Mouse (Mus musculus): Measurements from ENCODE around the gene Fam57b. TPM values are rescaled to one million over a fixed set of nuclear protein-coding genes. Genes with fewer than 3 reads are reported as not detected.

The Fam57b gene
- polyA plus RNA-seq, 1 experiment from 2014 or later: 52.6 TPM

- Histone ChIP-seq H3K4me3 (replicated peaks) (no peak overlapping the region), H3K4me2 (replicated peaks) (no peak overlapping the region), H3K4me1 (replicated peaks) (peaks cover 36% of the 10 kb centered on the region), H3K27me3 (no peaks in the 10 kb centered on the region), H3K9ac (replicated peaks) (no peak overlapping the region), H3K36me3 (peaks cover 20% of the 10 kb centered on the region), H3K27ac (no peak overlapping the region), H3K9me3 (no peaks in the 10 kb centered on the region)
- ATAC-seq: no peak
- 96% methylated on average over 16 of the region's 16 CpGs for WGBS
These were observed 3.6 kb downstream of the Fam57b start for GRCm38 (mm10) chr7:126801057-126801422.

- H3K36me3 ChIP-seq: peaks cover 16% of the 10 kb centered on the region
- no peak overlapping the region for H3K27ac ChIP-seq
- ATAC-seq: no peak
- no peak overlapping the region for H3K4me3 ChIP-seq (replicated peaks)
- H3K9me3 ChIP-seq: no peaks in the 10 kb centered on the region
- 88% methylated on average over 11 of the region's 11 CpGs for WGBS
- H3K27me3 ChIP-seq: no peaks in the 10 kb centered on the region
- H3K9ac ChIP-seq (replicated peaks): no peak overlapping the region
- H3K4me2 ChIP-seq (replicated peaks): no peak overlapping the region
- H3K4me1 ChIP-seq (replicated peaks): peaks cover 24% of the 10 kb centered on the region
These were observed 4.8 kb downstream of the Fam57b start for GRCm38 (mm10) chr7:126802134-126802889.

GRCm38 (mm10) chr7:126803181-126803580 lies 5.7 kb downstream of the Fam57b start:
- WGBS: 95% methylated on average over 6 of the region's 6 CpGs
- H3K4me1 ChIP-seq (replicated peaks): peaks cover 24% of the 10 kb centered on the region
- H3K36me3 ChIP-seq: peaks cover 16% of the 10 kb centered on the region
- no peaks in the 10 kb centered on the region for H3K9me3 ChIP-seq
- H3K27ac ChIP-seq: no peak overlapping the region
- H3K9ac ChIP-seq (replicated peaks): no peak overlapping the region
- no peak overlapping the region for H3K4me3 ChIP-seq (replicated peaks)
- no peak for ATAC-seq
- H3K4me2 ChIP-seq (replicated peaks): no peak overlapping the region
- H3K27me3 ChIP-seq: no peaks in the 10 kb centered on the region

- peaks cover 26% of the 10 kb centered on the region for H3K4me1 ChIP-seq (replicated peaks)
- no peak overlapping the region for H3K4me2 ChIP-seq (replicated peaks)
- H3K9me3 ChIP-seq: no peaks in the 10 kb centered on the region
- no peak overlapping the region for H3K4me3 ChIP-seq (replicated peaks)
- H3K9ac ChIP-seq (replicated peaks): no peak overlapping the region; the same call in 1 of the 2 replicates
- ATAC-seq: no peak
- no peak overlapping the region for H3K27ac ChIP-seq
- H3K27me3 ChIP-seq: no peaks in the 10 kb centered on the region
- H3K36me3 ChIP-seq: peaks cover 16% of the 10 kb centered on the region
These were observed 6.3 kb downstream of the Fam57b start for GRCm38 (mm10) chr7:126803751-126804150.

GRCm38 (mm10) chr7:126806956-126807355 lies 9.5 kb downstream of the Fam57b start:
- 91% methylated on average over 6 of the region's 6 CpGs for WGBS
- H3K36me3 ChIP-seq: peaks cover 16% of the 10 kb centered on the region
- no peak overlapping the region for H3K4me3 ChIP-seq (replicated peaks)
- H3K27me3 ChIP-seq: no peaks in the 10 kb centered on the region
- no peak overlapping the region for H3K27ac ChIP-seq
- H3K4me1 ChIP-seq (replicated peaks): peaks cover 20% of the 10 kb centered on the region
- no peak for ATAC-seq
- no peak overlapping the region for H3K9ac ChIP-seq (replicated peaks)
- H3K4me2 ChIP-seq (replicated peaks): no peak overlapping the region
- H3K9me3 ChIP-seq: no peaks in the 10 kb centered on the region

- Histone ChIP-seq H3K4me2 (replicated peaks) (peak overlapping the region; percentile 87), H3K4me3 (replicated peaks) (no peak overlapping the region)
These were observed 9.9 kb downstream of the Fam57b start for GRCm38 (mm10) chr7:126807405-126807804.

GRCm38 (mm10) chr7:126808703-126809455 lies 11.4 kb downstream of the Fam57b start:
- peak overlapping the region; percentile 77 for H3K4me3 ChIP-seq (replicated peaks)
- no peaks in the 10 kb centered on the region for H3K27me3 ChIP-seq
- H3K4me1 ChIP-seq (replicated peaks): peaks cover 20% of the 10 kb centered on the region
- ATAC-seq: peak; percentile 95
- H3K4me2 ChIP-seq (replicated peaks): peak overlapping the region; percentile 87
- peak overlapping the region; percentile 78 for H3K27ac ChIP-seq
- peaks cover 6% of the 10 kb centered on the region; the same call in 1 of the 2 replicates for H3K36me3 ChIP-seq
- peak overlapping the region; percentile 87 for H3K9ac ChIP-seq (replicated peaks)
- no peaks in the 10 kb centered on the region for H3K9me3 ChIP-seq
- under 1% methylated on average over 42 of the region's 43 CpGs for WGBS

More at GRCm38 (mm10) chr7:126807405-126807804, 9.9 kb downstream of the Fam57b start:
- Histone ChIP-seq H3K27me3 (no peaks in the 10 kb centered on the region), H3K36me3 (peaks cover 14% of the 10 kb centered on the region), H3K27ac (no peak overlapping the region), H3K4me1 (replicated peaks) (peaks cover 20% of the 10 kb centered on the region), H3K9ac (replicated peaks) (peak overlapping the region; percentile 87; the same call in 1 of the 2 replicates), H3K9me3 (no peaks in the 10 kb centered on the region)
- no peak for ATAC-seq
- 85% methylated on average over 4 of the region's 4 CpGs for WGBS

- Histone ChIP-seq H3K27me3 (no peaks in the 10 kb centered on the region), H3K36me3 (0 out of 2 replicates have a peak, but pooled peaks cover 3% of the 10 kb centered on the region), H3K27ac (no peak overlapping the region), H3K4me2 (replicated peaks) (peak overlapping the region; percentile 87), H3K9me3 (no peaks in the 10 kb centered on the region), H3K9ac (replicated peaks) (peak overlapping the region; percentile 87; the same call in 1 of the 2 replicates), H3K4me3 (replicated peaks) (peak overlapping the region; percentile 77), H3K4me1 (replicated peaks) (peaks cover 20% of the 10 kb centered on the region)
- WGBS: 70% methylated on average over 5 of the region's 5 CpGs
- no peak for ATAC-seq
These were observed 12.4 kb downstream of the Fam57b start for GRCm38 (mm10) chr7:126809723-126810369.

- peaks cover 3% of the 10 kb centered on the region; the same call in 1 of the 2 replicates for H3K9me3 ChIP-seq
- H3K36me3 ChIP-seq: no peaks in the 10 kb centered on the region
- H3K4me3 ChIP-seq (replicated peaks): no peak overlapping the region
- H3K4me1 ChIP-seq (replicated peaks): no peaks in the 10 kb centered on the region
- H3K9ac ChIP-seq (replicated peaks): no peak overlapping the region
- ATAC-seq: no peak
- WGBS: 54% methylated on average over 8 of the region's 8 CpGs
- no peak overlapping the region for H3K27ac ChIP-seq
- H3K27me3 ChIP-seq: no peaks in the 10 kb centered on the region
- no peak overlapping the region for H3K4me2 ChIP-seq (replicated peaks)
These were observed 18.3 kb downstream of the Fam57b start for GRCm38 (mm10) chr7:126815726-126816222.

GRCm38 (mm10) chr7:126816494-126816893 lies 19.0 kb downstream of the Fam57b start:
- no peaks in the 10 kb centered on the region for H3K4me1 ChIP-seq (replicated peaks)
- WGBS: 89% methylated on average over 8 of the region's 8 CpGs
- peaks cover 3% of the 10 kb centered on the region; the same call in 1 of the 2 replicates for H3K9me3 ChIP-seq

GRCm38 (mm10) chr7:126817595-126817994 lies 20.1 kb downstream of the Fam57b start:
- H3K36me3 ChIP-seq: no peaks in the 10 kb centered on the region
- no peak overlapping the region for H3K9ac ChIP-seq (replicated peaks)
- no peak overlapping the region for H3K27ac ChIP-seq
- H3K27me3 ChIP-seq: no peaks in the 10 kb centered on the region
- peaks cover 3% of the 10 kb centered on the region; the same call in 1 of the 2 replicates for H3K9me3 ChIP-seq
- H3K4me1 ChIP-seq (replicated peaks): peaks cover 7% of the 10 kb centered on the region
- H3K4me2 ChIP-seq (replicated peaks): no peak overlapping the region
- H3K4me3 ChIP-seq (replicated peaks): no peak overlapping the region
- 93% methylated on average over 7 of the region's 7 CpGs for WGBS
- ATAC-seq: no peak

More at GRCm38 (mm10) chr7:126816494-126816893, 19.0 kb downstream of the Fam57b start:
- Histone ChIP-seq H3K27me3 (no peaks in the 10 kb centered on the region), H3K4me3 (replicated peaks) (no peak overlapping the region), H3K36me3 (no peaks in the 10 kb centered on the region), H3K4me2 (replicated peaks) (no peak overlapping the region), H3K27ac (no peak overlapping the region), H3K9ac (replicated peaks) (no peak overlapping the region)
- no peak for ATAC-seq
